Mouse (Mus musculus): ENCODE data around the gene Mgat3.

- TF ChIP-seq EP300 (IDR thresholded peaks at IDR 0.05; ENCODE audit: insufficient read depth, low read depth, low read length) (no peak), CTCF (IDR thresholded peaks at IDR 0.05) (no peak)
Measured at GRCm38 (mm10) chr15:80250586-80250985, 77.1 kb downstream of the Mgat3 start.
